Mouse (Mus musculus) bone marrow, adult 2 months (tissue): Measurements from ENCODE around the gene Slc43a2.

ENCODE experiments used
- CTCF ChIP-seq: fragments of 200-500 bp; IDR thresholded peaks from 2 replicates; pipeline ENCODE4 v1.5.1; 2011; ENCODE audit warnings: low read length, control low read depth; ENCODE audit not compliant: control insufficient read depth, insufficient read depth
- POLR2A ChIP-seq: fragments of 200-500 bp; IDR thresholded peaks from 2 replicates; pipeline ENCODE4 v1.6.1; 2011; ENCODE audit warnings: low read depth, mild to moderate bottlenecking, control low read depth, low read length, borderline replicate concordance; ENCODE audit not compliant: control insufficient read depth

DNA sequence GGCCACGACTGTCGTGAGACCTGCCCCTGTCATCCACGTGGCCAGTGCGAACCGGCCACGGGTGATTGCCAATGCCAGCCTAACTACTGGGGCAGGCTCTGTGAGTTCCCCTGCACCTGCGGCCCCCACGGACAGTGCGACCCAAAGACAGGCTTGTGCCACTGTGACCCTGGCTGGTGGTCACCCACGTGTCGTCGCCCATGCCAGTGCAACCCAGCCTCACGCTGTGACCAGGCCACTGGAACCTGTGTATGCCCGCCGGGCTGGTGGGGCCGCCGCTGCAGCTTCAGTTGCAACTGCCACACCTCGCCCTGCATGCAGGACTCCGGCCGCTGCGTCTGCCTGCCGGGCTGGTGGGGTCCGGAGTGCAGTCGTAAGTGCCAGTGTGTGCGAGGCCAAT is 16.3 kb upstream of the Slc43a2 start:
- no peak for TF ChIP-seq POLR2A
- TF ChIP-seq CTCF = no peak
